Mouse (Mus musculus) CH12.LX (cell line): ENCODE data around the gene Prickle2.

ENCODE experiments used
- CTCF ChIP-seq, 2 experiments: IDR thresholded peaks in 1 of 2; conservative IDR thresholded peaks in 1 of 2; 2 replicates each; pipeline ENCODE4 v1.5.1; 2011 to 2012; ENCODE audit warnings: low read depth in 2 of 2, low read length in 2 of 2, improper control_type of control experiment in 1 of 2, inconsistent platforms in 1 of 2, mild to moderate bottlenecking in 1 of 2, moderate library complexity in 1 of 2
- E2F4 ChIP-seq: IDR thresholded peaks from 2 replicates; pipeline ENCODE4 v1.6.1; 2011; ENCODE audit warnings: low read depth, low read length, improper control_type of control experiment; ENCODE audit not compliant: insufficient replicate concordance
- EP300 ChIP-seq: IDR thresholded peaks from 2 replicates; pipeline ENCODE4 v1.6.1; 2011; ENCODE audit warnings: low read length, improper control_type of control experiment
- ETS1 ChIP-seq: conservative IDR thresholded peaks from 2 replicates; pipeline ENCODE4 v1.6.1; 2012; ENCODE audit warnings: low read depth, mild to moderate bottlenecking, inconsistent platforms, low read length, improper control_type of control experiment, moderate library complexity
- HCFC1 ChIP-seq: IDR thresholded peaks from 2 replicates; pipeline ENCODE4 v1.6.1; 2012; ENCODE audit warnings: low read depth, mild to moderate bottlenecking, inconsistent platforms, low read length, improper control_type of control experiment
- JUND ChIP-seq: conservative IDR thresholded peaks from 2 replicates; pipeline ENCODE4 v1.6.1; 2011; ENCODE audit warnings: low read depth, low read length, improper control_type of control experiment
- POLR2A ChIP-seq: IDR thresholded peaks from 2 replicates; pipeline ENCODE4 v1.6.1; 2011; ENCODE audit warnings: low read depth, mild to moderate bottlenecking, improper control_type of control experiment, low read length
- POLR2AphosphoS2 ChIP-seq: IDR thresholded peaks from 2 replicates; pipeline ENCODE4 v1.6.1; 2011; ENCODE audit warnings: low read depth, low read length, improper control_type of control experiment
- UBTF ChIP-seq: IDR thresholded peaks from 2 replicates; pipeline ENCODE4 v1.6.1; 2012; ENCODE audit warnings: low read depth, mild to moderate bottlenecking, inconsistent platforms, low read length, improper control_type of control experiment, moderate library complexity
- ZKSCAN1 ChIP-seq: IDR thresholded peaks from 2 replicates; pipeline ENCODE4 v1.6.1; 2012; ENCODE audit warnings: low read depth, inconsistent platforms, low read length, improper control_type of control experiment, borderline replicate concordance
- ZNF384 ChIP-seq: IDR thresholded peaks from 2 replicates; pipeline ENCODE4 v1.6.1; 2012; ENCODE audit warnings: low read depth, low read length, improper control_type of control experiment, inconsistent platforms

- no peak for TF ChIP-seq ZNF384
- TF ChIP-seq POLR2A, result no peak
- no peak for TF ChIP-seq EP300
- TF ChIP-seq ZKSCAN1, result no peak
- TF ChIP-seq CTCF (conservative IDR thresholded peaks at IDR 0.05 in 1 of 2, IDR thresholded peaks at IDR 0.05 in 1 of 2; ENCODE audit: low read depth in 2 of 2, low read length in 2 of 2), result no peak
- no peak for TF ChIP-seq JUND
- no peak for TF ChIP-seq POLR2AphosphoS2
- no peak for TF ChIP-seq HCFC1
- TF ChIP-seq ETS1, result no peak
- no peak for TF ChIP-seq E2F4
- TF ChIP-seq UBTF, result no peak
Observed at GRCm38 (mm10) chr6:92526212-92526611, 179.7 kb downstream of the Prickle2 start.
